Mouse (Mus musculus) cortical plate, adult 2 months (tissue): ENCODE measurements around the gene Elp6. TPM values are rescaled to one million over a fixed set of nuclear protein-coding genes. Genes with fewer than 3 reads are reported as not detected.

Source experiments
- H3K27ac ChIP-seq: fragments of 200-500 bp; 2 replicates; pipeline ENCODE4 v1.5.1; 2012; ENCODE audit warnings: low read length, control low read depth, inconsistent platforms; ENCODE audit not compliant: insufficient read depth
- H3K4me1 ChIP-seq: fragments of 200-500 bp; 2 replicates; pipeline ENCODE4 v1.6.1; 2011; ENCODE audit warnings: low read length; ENCODE audit not compliant: control insufficient read depth, insufficient read depth
- H3K4me3 ChIP-seq: fragments of 200-500 bp; 2 replicates; pipeline ENCODE4 v1.5.1; 2011; ENCODE audit warnings: mild to moderate bottlenecking, low read length, control low read depth; ENCODE audit not compliant: insufficient read depth
- CTCF ChIP-seq: fragments of 200-500 bp; IDR thresholded peaks from 2 replicates; pipeline ENCODE4 v1.5.1; 2011; ENCODE audit warnings: mild to moderate bottlenecking, control low read depth, low read length; ENCODE audit not compliant: insufficient read depth; ENCODE audit errors: extremely low read depth
- POLR2A ChIP-seq: fragments of 200-500 bp; IDR thresholded peaks from 2 replicates; pipeline ENCODE4 v1.6.1; 2011; ENCODE audit warnings: mild to moderate bottlenecking, low read length, control low read depth; ENCODE audit not compliant: insufficient read depth; ENCODE audit errors: extremely low read depth
- polyA plus RNA-seq: library from polyadenylated mRNA; depleted of rRNA; stranded (reverse); fragments of >200 nt; gene quantifications from 2 replicates; pipeline ENCODE4 v1.2.3, GENCODE M21; 2012

The Elp6 gene
- polyA plus RNA-seq, 1 experiment = 20.0 TPM

GRCm38 (mm10) chr9:110333135-110333895 lies 28.3 kb downstream of the Elp6 start, which contains the start of gene Scap:
TSS of gene Scap (plus strand) at chr9:110333288.
- TF ChIP-seq CTCF (peak; percentile 90), POLR2A (no peak)
- peak within 1 kb of the TSS; percentile 83 for H3K4me3 ChIP-seq
- peaks cover 6% of the 10 kb centered on the region for H3K4me1 ChIP-seq
- no peak within 1 kb of the TSS for H3K27ac ChIP-seq

GRCm38 (mm10) chr9:110333896-110334259 lies 28.9 kb downstream of the Elp6 start:
- peak overlapping the region; percentile 83 for H3K4me3 ChIP-seq
- H3K4me1 ChIP-seq = peaks cover 8% of the 10 kb centered on the region
- H3K27ac ChIP-seq = no peak overlapping the region
- no peak for TF ChIP-seq CTCF
- no peak for TF ChIP-seq POLR2A

GRCm38 (mm10) chr9:110334849-110335248 lies 29.9 kb downstream of the Elp6 start:
- TF ChIP-seq CTCF = no peak
- no peak for TF ChIP-seq POLR2A
- Histone ChIP-seq H3K4me3 (no peak overlapping the region; the same call in 1 of the 2 replicates), H3K27ac (0 out of 2 replicates have a peak overlapping the region, but pooled peaks have one; percentile 24)

GRCm38 (mm10) chr9:110340037-110340750 lies 35.2 kb downstream of the Elp6 start:
- TF ChIP-seq CTCF (no peak), POLR2A (no peak)

More at GRCm38 (mm10) chr9:110334849-110335248, 29.9 kb downstream of the Elp6 start:
- peaks cover 8% of the 10 kb centered on the region for H3K4me1 ChIP-seq

GRCm38 (mm10) chr9:110342008-110342407 lies 37.0 kb downstream of the Elp6 start:
- TF ChIP-seq CTCF (no peak), POLR2A (no peak)
- H3K27ac ChIP-seq = no peak overlapping the region
- H3K4me3 ChIP-seq = no peak overlapping the region
- peaks cover 2% of the 10 kb centered on the region; the same call in 1 of the 2 replicates for H3K4me1 ChIP-seq

More at GRCm38 (mm10) chr9:110340037-110340750, 35.2 kb downstream of the Elp6 start:
- no peak overlapping the region for H3K27ac ChIP-seq
- peaks cover 2% of the 10 kb centered on the region; the same call in 1 of the 2 replicates for H3K4me1 ChIP-seq
- H3K4me3 ChIP-seq = no peak overlapping the region

GRCm38 (mm10) chr9:110343805-110344204 lies 38.8 kb downstream of the Elp6 start:
- TF ChIP-seq POLR2A (no peak), CTCF (no peak)

GRCm38 (mm10) chr9:110345057-110345739 lies 40.2 kb downstream of the Elp6 start:
- no peak overlapping the region for H3K27ac ChIP-seq
- no peak overlapping the region for H3K4me3 ChIP-seq
- TF ChIP-seq POLR2A (no peak), CTCF (no peak)
- no peaks in the 10 kb centered on the region for H3K4me1 ChIP-seq

More at GRCm38 (mm10) chr9:110343805-110344204, 38.8 kb downstream of the Elp6 start:
- Histone ChIP-seq H3K4me1 (no peaks in the 10 kb centered on the region), H3K27ac (no peak overlapping the region), H3K4me3 (no peak overlapping the region)

- Histone ChIP-seq H3K4me3 (no peak overlapping the region), H3K4me1 (peaks cover 2% of the 10 kb centered on the region; the same call in 1 of the 2 replicates), H3K27ac (no peak overlapping the region)
- TF ChIP-seq CTCF (no peak), POLR2A (no peak)
These were observed 43.9 kb downstream of the Elp6 start for GRCm38 (mm10) chr9:110348899-110349298.

GRCm38 (mm10) chr9:110350188-110350587 lies 45.2 kb downstream of the Elp6 start:
- TF ChIP-seq CTCF = no peak
- TF ChIP-seq POLR2A = no peak
- Histone ChIP-seq H3K4me1 (peaks cover 2% of the 10 kb centered on the region; the same call in 1 of the 2 replicates), H3K27ac (no peak overlapping the region), H3K4me3 (no peak overlapping the region)
